Mouse (Mus musculus) cerebellum, adult 2 months (tissue): ENCODE results near the gene Il4ra.

ENCODE experiments used
- CTCF ChIP-seq: fragments of 200-500 bp; IDR thresholded peaks from 2 replicates; pipeline ENCODE4 v1.5.1; 2011; ENCODE audit warnings: low read depth, mild to moderate bottlenecking, control low read depth, low read length, moderate library complexity, borderline replicate concordance; ENCODE audit not compliant: insufficient read depth
- POLR2A ChIP-seq: fragments of 200-500 bp; IDR thresholded peaks from 2 replicates; pipeline ENCODE4 v1.6.1; 2011; ENCODE audit warnings: low read length, control low read depth, borderline replicate concordance; ENCODE audit not compliant: insufficient read depth

- no peak for TF ChIP-seq POLR2A
- TF ChIP-seq CTCF, result no peak
Observed at GRCm38 (mm10) chr7:125608183-125608688, 56.3 kb downstream of the Il4ra start.
